Mouse (Mus musculus) heart, postnatal 25 days (tissue): ENCODE results near the gene Ccnt2. TPM values are rescaled to one million over a fixed set of nuclear protein-coding genes. Genes with fewer than 3 reads are reported as not detected.

Experiments used
- DNase-seq: peaks from one replicate; pipeline ENCODE4 v3.0.0; 2022; ENCODE audit warnings: low spot score
- intact Hi-C: fragments of 180-260 bp; cut with DNase I; formaldehyde crosslinking; loops from one replicate; pipeline ENCODE4 v1.15.1; 2025
- total RNA-seq, 2 experiments: library from RNA; stranded (reverse); gene quantifications; 2 replicates each; pipeline ENCODE4 v1.2.3; 2021

Ccnt2 gene
- total RNA-seq, 2 experiments from 2014 or later = 28.0 to 28.2 TPM

- DNase-seq = no peak
- intact Hi-C loops = no loop called here
Measured at GRCm38 (mm10) chr1:127783862-127784261, 9.9 kb downstream of the Ccnt2 start.

- intact Hi-C loops = no loop called here
- no peak for DNase-seq
Measured at GRCm38 (mm10) chr1:127785882-127786281, 11.9 kb downstream of the Ccnt2 start.

DNA sequence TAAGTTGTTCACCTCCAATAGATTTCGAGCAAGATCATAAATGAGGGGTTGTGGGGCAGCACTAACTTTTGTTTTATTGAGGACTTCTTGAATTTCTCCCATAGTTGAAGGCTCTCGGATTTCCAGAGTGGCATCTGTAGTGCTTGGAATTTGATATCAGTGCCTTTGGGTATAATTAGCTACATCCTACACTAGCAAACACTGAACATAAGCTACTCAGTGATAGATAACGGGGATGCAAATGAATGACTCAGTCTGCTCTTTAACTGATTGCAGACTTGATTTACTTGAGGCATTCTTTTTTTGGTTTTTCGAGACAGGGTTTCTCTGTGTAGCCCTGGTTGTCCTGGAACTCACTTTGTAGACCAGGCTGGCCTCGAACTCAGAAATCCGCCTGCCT is 15.0 kb downstream of the Ccnt2 start:
- DNase-seq = no peak
- intact Hi-C loops = no loop called here

GRCm38 (mm10) chr1:127793459-127793858 is 19.5 kb downstream of the Ccnt2 start:
- no peak for DNase-seq
- intact Hi-C loops = no loop called here

- intact Hi-C loops = no loop called here
- DNase-seq = no peak
Measured at GRCm38 (mm10) chr1:127795087-127795769, 21.3 kb downstream of the Ccnt2 start.

DNA sequence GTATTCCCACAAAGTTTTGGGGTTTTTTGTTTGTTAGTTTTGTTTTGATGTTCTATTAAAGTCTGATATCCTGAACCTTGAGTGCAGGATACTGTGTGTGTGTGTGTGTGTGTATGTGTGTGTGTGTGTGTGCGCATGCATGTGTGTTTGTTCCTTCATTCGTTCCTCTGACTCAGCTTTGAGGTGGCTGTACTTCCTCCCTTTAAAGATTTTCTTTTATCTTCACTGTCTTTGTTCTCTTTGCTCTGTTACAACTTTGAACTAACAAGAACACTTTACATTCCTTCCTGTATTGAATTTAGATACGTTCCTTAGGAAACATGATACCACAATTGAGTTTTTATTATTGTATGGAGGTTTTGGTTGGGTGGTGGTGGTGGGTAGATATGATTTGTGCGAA is 22.4 kb downstream of the Ccnt2 start:
- intact Hi-C loops = no loop called here
- DNase-seq = no peak

DNA sequence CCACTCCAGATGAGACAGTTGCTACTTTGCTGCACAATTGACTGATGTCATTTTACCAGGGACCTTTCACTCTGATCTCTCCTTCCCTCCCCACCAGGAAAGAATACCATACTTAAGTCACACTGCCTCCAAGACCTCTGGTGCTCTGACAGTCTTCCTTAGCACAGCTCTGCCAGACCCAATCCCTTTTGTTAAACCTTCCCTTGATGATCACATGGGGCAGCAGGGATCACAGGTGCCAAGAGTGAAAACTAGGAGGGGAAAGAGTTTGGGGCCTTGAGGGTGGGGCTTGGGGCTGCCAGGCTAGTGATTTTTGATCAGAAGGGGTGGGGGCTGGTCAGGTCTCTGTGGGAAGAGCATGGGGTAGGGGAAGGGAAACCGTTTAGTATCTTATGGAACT is 22.8 kb downstream of the Ccnt2 start:
- intact Hi-C loops = no loop called here
- no peak for DNase-seq

- DNase-seq = no peak
- intact Hi-C loops = no loop called here
Measured at GRCm38 (mm10) chr1:127802916-127803315, 29.0 kb downstream of the Ccnt2 start.

DNA sequence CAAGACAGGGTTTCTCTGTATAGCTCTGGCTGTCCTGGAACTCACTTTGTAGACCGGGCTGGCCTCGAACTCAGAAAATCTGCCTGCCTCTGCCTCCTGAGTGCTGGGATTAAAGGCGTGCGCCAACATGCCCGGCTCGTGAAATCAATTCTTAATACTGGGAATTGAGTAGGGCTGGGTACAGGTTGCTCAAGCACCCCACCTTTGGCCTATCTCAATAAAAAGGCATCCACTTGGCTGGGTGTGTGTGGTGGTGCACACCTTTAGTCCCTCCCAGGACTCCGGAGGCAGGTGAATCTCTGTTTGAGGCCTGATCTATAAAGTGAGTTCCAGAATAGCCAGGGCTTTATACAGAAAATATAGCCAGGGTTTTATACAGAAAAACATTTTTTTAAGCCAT is 34.7 kb downstream of the Ccnt2 start:
- no peak for DNase-seq
- intact Hi-C loops = no loop called here

- DNase-seq = no peak
- intact Hi-C loops = no loop called here
Measured at GRCm38 (mm10) chr1:127812929-127813328, 39.0 kb downstream of the Ccnt2 start.

DNA sequence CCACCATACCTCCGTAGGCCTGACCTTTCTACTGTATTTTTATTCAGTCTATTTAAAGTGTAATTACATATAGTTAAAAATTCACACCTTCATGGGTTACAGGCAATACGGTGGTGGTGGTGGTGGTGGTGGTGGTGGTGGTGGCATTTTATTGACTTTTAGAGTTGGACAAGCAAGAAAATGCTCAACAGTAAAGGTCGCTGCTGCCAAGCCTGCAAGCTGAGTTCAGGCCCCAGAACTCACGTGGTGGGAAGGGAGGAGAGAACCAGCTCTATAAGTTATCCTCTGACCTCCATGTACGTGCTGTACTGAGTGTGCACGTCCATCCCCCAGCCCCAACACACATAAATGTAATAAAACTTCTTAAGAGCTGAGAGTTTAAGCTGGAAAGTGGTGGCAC is 42.4 kb downstream of the Ccnt2 start:
- DNase-seq = no peak
- intact Hi-C loops = no loop called here

GRCm38 (mm10) chr1:127827325-127827724 is 53.4 kb downstream of the Ccnt2 start:
- intact Hi-C loops = loop anchor here (2.0 to 10.0 kb wide), 4 partner anchors 87 to 395 kb away; no protein-coding TSS in a partner anchor
- DNase-seq = no peak

DNA sequence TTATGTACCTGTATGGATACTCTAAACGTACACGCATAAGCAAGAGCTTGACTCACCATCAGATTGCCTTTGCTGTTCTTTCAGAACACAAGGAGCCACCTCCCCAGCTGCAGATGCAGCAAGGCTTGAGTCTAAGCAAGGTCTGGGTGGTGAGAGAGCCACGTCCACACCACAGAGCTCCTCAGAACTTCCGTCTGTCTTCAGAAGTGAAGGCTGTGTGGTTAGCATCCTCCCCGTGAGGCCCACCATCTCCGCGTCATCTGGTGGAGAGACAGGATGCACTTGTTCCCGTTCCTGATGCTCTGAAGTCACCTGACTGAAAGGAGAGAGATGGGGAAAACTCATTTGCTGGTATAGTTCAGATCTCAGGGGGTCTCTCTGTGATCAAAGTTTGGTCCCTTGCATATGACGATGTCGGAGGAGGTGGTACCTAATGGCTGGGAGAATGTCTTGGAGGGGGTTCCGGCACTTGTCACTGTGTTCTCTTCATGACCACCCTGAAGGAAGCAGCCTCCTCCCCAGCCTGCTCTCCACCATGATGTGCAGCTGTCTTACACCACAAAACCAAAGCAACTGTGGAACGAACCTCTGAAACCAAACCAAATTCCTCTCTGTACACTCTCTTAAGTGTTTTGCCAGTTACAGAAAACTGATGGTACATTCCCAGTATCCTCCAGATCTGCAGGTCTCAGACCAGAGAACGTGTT is 56.4 kb downstream of the Ccnt2 start:
- DNase-seq = no peak
- intact Hi-C loops = no loop called here

- intact Hi-C loops = no loop called here
- no peak for DNase-seq
Measured at GRCm38 (mm10) chr1:127833714-127834113, 59.8 kb downstream of the Ccnt2 start.

DNA sequence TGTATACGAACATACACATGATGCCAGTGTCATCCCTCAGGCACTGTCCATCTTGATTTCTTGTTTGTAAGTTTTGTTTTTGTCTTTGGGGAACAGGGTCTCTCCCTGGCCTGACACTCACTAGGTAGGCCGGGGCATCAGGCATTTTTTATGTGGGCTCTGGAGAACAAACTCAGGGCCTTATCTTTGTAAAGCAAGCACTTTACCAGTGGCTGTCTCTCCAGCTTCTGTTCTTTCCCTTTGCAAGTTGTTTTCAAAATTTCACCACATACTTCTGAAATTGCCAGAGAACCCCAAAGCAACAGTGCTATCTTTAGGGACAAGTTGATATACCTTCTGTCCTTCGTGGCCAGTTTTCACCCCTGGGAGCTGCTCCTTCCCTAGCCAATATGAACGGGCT is 60.2 kb downstream of the Ccnt2 start:
- intact Hi-C loops = no loop called here
- DNase-seq = no peak

- no peak for DNase-seq
- intact Hi-C loops = no loop called here
Measured at GRCm38 (mm10) chr1:127836619-127837018, 62.7 kb downstream of the Ccnt2 start.

GRCm38 (mm10) chr1:127838602-127839001 is 64.6 kb downstream of the Ccnt2 start:
- DNase-seq = no peak
- intact Hi-C loops = no loop called here

- intact Hi-C loops = no loop called here
- no peak for DNase-seq
Measured at GRCm38 (mm10) chr1:127845472-127845871, 71.5 kb downstream of the Ccnt2 start.

DNA sequence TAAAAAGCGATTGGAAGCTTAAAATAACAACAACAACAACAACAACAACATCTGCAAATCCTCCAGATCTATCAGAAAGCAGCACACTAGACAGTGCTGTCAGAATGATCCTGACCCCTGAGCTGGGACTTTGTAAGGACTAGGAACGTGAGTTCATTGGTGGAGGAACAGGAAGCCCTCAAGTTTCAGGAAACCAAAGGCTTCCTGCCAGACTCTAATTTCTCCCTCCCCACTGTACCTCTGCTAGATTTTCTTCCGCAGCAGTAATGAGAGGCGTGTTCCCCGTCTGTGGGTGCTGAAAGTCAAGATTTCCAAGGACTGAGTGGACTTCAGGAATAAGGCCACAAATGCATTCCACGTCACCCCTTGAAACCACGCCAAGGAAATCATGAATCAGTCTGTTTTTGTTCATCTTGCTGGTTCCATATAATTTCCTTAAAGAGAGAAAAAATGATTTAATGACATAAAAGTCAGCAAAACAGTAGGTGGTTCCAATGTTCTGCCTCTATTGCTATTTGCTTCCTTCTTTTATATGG is 76.2 kb downstream of the Ccnt2 start:
- DNase-seq = no peak
- intact Hi-C loops = no loop called here

- no peak for DNase-seq
Measured at GRCm38 (mm10) chr1:127854486-127855222, 80.7 kb downstream of the Ccnt2 start, which contains the start of gene Map3k19. Gene Map3k19, minus strand, starts transcription at chr1:127855031.

More at GRCm38 (mm10) chr1:127854486-127855222, 80.7 kb downstream of the Ccnt2 start, which contains the start of gene Map3k19:
- intact Hi-C loops = no loop called here
